Mouse (Mus musculus): Measurements from ENCODE around the gene Crocc2. TPM values are rescaled to one million over a fixed set of nuclear protein-coding genes. Genes with fewer than 3 reads are reported as not detected.
A peak's percentile ranks its signal among the peaks of the same experiment; 100 is the strongest.

Crocc2 gene
- polyA plus RNA-seq, 1 experiment from 2014 or later, result not detected

GRCm38 (mm10) chr1:93197916-93198315 lies 29.4 kb downstream of the Crocc2 start:
- H3K4me1 ChIP-seq (replicated peaks), result no peaks in the 10 kb centered on the region
- H3K27me3 ChIP-seq, result no peaks in the 10 kb centered on the region
- WGBS (ENCODE audit: insufficient replicate concordance), result 55% methylated on average over 3 of the region's 3 CpGs
- H3K36me3 ChIP-seq, result no peaks in the 10 kb centered on the region
- H3K4me3 ChIP-seq (replicated peaks), result no peak overlapping the region
- H3K9ac ChIP-seq, result no peak overlapping the region
- ATAC-seq (ENCODE audit: low read depth) (no peak), DNase-seq (no peak)
- 0 out of 2 replicates have a peak, but pooled peaks cover 3% of the 10 kb centered on the region for H3K9me3 ChIP-seq (replicated peaks)
- no peak overlapping the region for H3K4me2 ChIP-seq
- H3K27ac ChIP-seq, result no peak overlapping the region

GRCm38 (mm10) chr1:93206277-93206970 lies 37.9 kb downstream of the Crocc2 start:
- Histone ChIP-seq H3K9ac (no peak overlapping the region), H3K4me2 (no peak overlapping the region), H3K36me3 (no peaks in the 10 kb centered on the region), H3K9me3 (replicated peaks) (no peaks in the 10 kb centered on the region), H3K27ac (no peak overlapping the region), H3K27me3 (no peaks in the 10 kb centered on the region), H3K4me3 (replicated peaks) (no peak overlapping the region), H3K4me1 (replicated peaks) (0 out of 2 replicates have a peak, but pooled peaks cover 4% of the 10 kb centered on the region)
- WGBS (ENCODE audit: insufficient replicate concordance), result 52% methylated on average over 12 of the region's 12 CpGs
- ATAC-seq (ENCODE audit: low read depth), result no peak
- DNase-seq, result no peak

- Histone ChIP-seq H3K36me3 (no peaks in the 10 kb centered on the region), H3K4me2 (no peak overlapping the region), H3K9ac (no peak overlapping the region), H3K27ac (no peak overlapping the region), H3K4me3 (replicated peaks) (no peak overlapping the region), H3K4me1 (replicated peaks) (0 out of 2 replicates have a peak, but pooled peaks cover 4% of the 10 kb centered on the region), H3K27me3 (no peaks in the 10 kb centered on the region), H3K9me3 (replicated peaks) (no peaks in the 10 kb centered on the region)
- ATAC-seq (ENCODE audit: low read depth), result no peak
- 71% methylated on average over 4 of the region's 4 CpGs for WGBS (ENCODE audit: insufficient replicate concordance)
- no peak for DNase-seq
These were observed 39.1 kb downstream of the Crocc2 start for GRCm38 (mm10) chr1:93207536-93208064.

- no peak overlapping the region for H3K4me2 ChIP-seq
- ATAC-seq (ENCODE audit: low read depth) (0 out of 2 replicates have a peak, but pooled peaks have one; percentile 26), DNase-seq (no peak)
- 0 out of 2 replicates have a peak overlapping the region, but pooled peaks have one; percentile 2 for H3K27ac ChIP-seq
- 54% methylated on average over 9 of the region's 9 CpGs for WGBS (ENCODE audit: insufficient replicate concordance)
- H3K9ac ChIP-seq, result no peak overlapping the region
- no peaks in the 10 kb centered on the region for H3K27me3 ChIP-seq
- H3K4me1 ChIP-seq (replicated peaks), result 0 out of 2 replicates have a peak, but pooled peaks cover 4% of the 10 kb centered on the region
- H3K9me3 ChIP-seq (replicated peaks), result no peaks in the 10 kb centered on the region
- H3K4me3 ChIP-seq (replicated peaks), result no peak overlapping the region
- no peaks in the 10 kb centered on the region for H3K36me3 ChIP-seq
These were observed 41.7 kb downstream of the Crocc2 start for GRCm38 (mm10) chr1:93210213-93210641.

- Histone ChIP-seq H3K9ac (no peak overlapping the region), H3K27ac (no peak overlapping the region), H3K4me3 (replicated peaks) (no peak overlapping the region), H3K4me2 (no peak overlapping the region), H3K4me1 (replicated peaks) (0 out of 2 replicates have a peak, but pooled peaks cover 4% of the 10 kb centered on the region), H3K36me3 (no peaks in the 10 kb centered on the region), H3K9me3 (replicated peaks) (no peaks in the 10 kb centered on the region), H3K27me3 (no peaks in the 10 kb centered on the region)
- DNase-seq, result no peak
- 77% methylated on average over 11 of the region's 11 CpGs for WGBS (ENCODE audit: insufficient replicate concordance)
- ATAC-seq (ENCODE audit: low read depth), result no peak
These were observed 42.5 kb downstream of the Crocc2 start for GRCm38 (mm10) chr1:93211019-93211418.

GRCm38 (mm10) chr1:93211549-93212220 lies 43.2 kb downstream of the Crocc2 start:
- H3K27ac ChIP-seq, result no peak overlapping the region
- H3K4me1 ChIP-seq (replicated peaks), result 0 out of 2 replicates have a peak, but pooled peaks cover 4% of the 10 kb centered on the region
- no peak overlapping the region for H3K4me2 ChIP-seq
- no peak overlapping the region for H3K4me3 ChIP-seq (replicated peaks)
- H3K9ac ChIP-seq, result no peak overlapping the region
- ATAC-seq (ENCODE audit: low read depth), result no peak
- no peak for DNase-seq
- H3K27me3 ChIP-seq, result no peaks in the 10 kb centered on the region
- 49% methylated on average over 10 of the region's 10 CpGs for WGBS (ENCODE audit: insufficient replicate concordance)
- no peaks in the 10 kb centered on the region for H3K36me3 ChIP-seq
- H3K9me3 ChIP-seq (replicated peaks), result no peaks in the 10 kb centered on the region

- Histone ChIP-seq H3K36me3 (no peaks in the 10 kb centered on the region), H3K9ac (no peak overlapping the region), H3K4me3 (replicated peaks) (no peak overlapping the region), H3K4me2 (no peak overlapping the region), H3K27me3 (no peaks in the 10 kb centered on the region), H3K27ac (no peak overlapping the region), H3K4me1 (replicated peaks) (0 out of 2 replicates have a peak, but pooled peaks cover 4% of the 10 kb centered on the region), H3K9me3 (replicated peaks) (no peaks in the 10 kb centered on the region)
- DNase-seq (no peak), ATAC-seq (ENCODE audit: low read depth) (no peak)
- 66% methylated on average over 7 of the region's 7 CpGs for WGBS (ENCODE audit: insufficient replicate concordance)
These were observed 43.9 kb downstream of the Crocc2 start for GRCm38 (mm10) chr1:93212441-93212840.

GRCm38 (mm10) chr1:93214612-93215011 lies 46.1 kb downstream of the Crocc2 start:
- Histone ChIP-seq H3K36me3 (no peaks in the 10 kb centered on the region), H3K4me2 (no peak overlapping the region), H3K27me3 (no peaks in the 10 kb centered on the region), H3K27ac (no peak overlapping the region), H3K4me3 (replicated peaks) (no peak overlapping the region), H3K4me1 (replicated peaks) (0 out of 2 replicates have a peak, but pooled peaks cover 4% of the 10 kb centered on the region), H3K9ac (no peak overlapping the region), H3K9me3 (replicated peaks) (no peaks in the 10 kb centered on the region)
- ATAC-seq (ENCODE audit: low read depth) (no peak), DNase-seq (no peak)
- WGBS (ENCODE audit: insufficient replicate concordance), result 52% methylated on average over 5 of the region's 5 CpGs

- DNase-seq (no peak), ATAC-seq (ENCODE audit: low read depth) (no peak)
- no peak overlapping the region for H3K27ac ChIP-seq
- no peak overlapping the region; the same call in 1 of the 2 replicates for H3K9ac ChIP-seq
- H3K4me2 ChIP-seq, result no peak overlapping the region
- no peaks in the 10 kb centered on the region for H3K27me3 ChIP-seq
- no peaks in the 10 kb centered on the region for H3K36me3 ChIP-seq
- 70% methylated on average over 9 of the region's 9 CpGs for WGBS (ENCODE audit: insufficient replicate concordance)
- no peaks in the 10 kb centered on the region for H3K4me1 ChIP-seq (replicated peaks)
- H3K9me3 ChIP-seq (replicated peaks), result no peaks in the 10 kb centered on the region
- H3K4me3 ChIP-seq (replicated peaks), result no peak overlapping the region
These were observed 48.4 kb downstream of the Crocc2 start for GRCm38 (mm10) chr1:93216839-93217497.

GRCm38 (mm10) chr1:93217530-93217929 lies 49.0 kb downstream of the Crocc2 start:
- Histone ChIP-seq H3K4me2 (no peak overlapping the region), H3K9ac (no peak overlapping the region), H3K4me3 (replicated peaks) (no peak overlapping the region), H3K9me3 (replicated peaks) (no peaks in the 10 kb centered on the region), H3K27me3 (no peaks in the 10 kb centered on the region), H3K4me1 (replicated peaks) (no peaks in the 10 kb centered on the region), H3K36me3 (no peaks in the 10 kb centered on the region), H3K27ac (no peak overlapping the region)
- no peak for ATAC-seq (ENCODE audit: low read depth)
- WGBS (ENCODE audit: insufficient replicate concordance), result 45% methylated on average over 7 of the region's 7 CpGs
- no peak for DNase-seq

GRCm38 (mm10) chr1:93220776-93221175 lies 52.3 kb downstream of the Crocc2 start:
- H3K4me1 ChIP-seq (replicated peaks), result no peaks in the 10 kb centered on the region
- no peak overlapping the region for H3K27ac ChIP-seq
- no peaks in the 10 kb centered on the region for H3K36me3 ChIP-seq
- no peak for ATAC-seq (ENCODE audit: low read depth)
- H3K4me2 ChIP-seq, result no peak overlapping the region
- 62% methylated on average over 7 of the region's 7 CpGs for WGBS (ENCODE audit: insufficient replicate concordance)
- no peaks in the 10 kb centered on the region for H3K9me3 ChIP-seq (replicated peaks)
- H3K4me3 ChIP-seq (replicated peaks), result no peak overlapping the region
- no peak for DNase-seq
- H3K9ac ChIP-seq, result no peak overlapping the region
- peaks cover 5% of the 10 kb centered on the region; the same call in 1 of the 2 replicates for H3K27me3 ChIP-seq

All from liver, embryonic 13.5 days (tissue).